Mouse (Mus musculus): Measurements from ENCODE around the gene Cyp2w1.

DNA sequence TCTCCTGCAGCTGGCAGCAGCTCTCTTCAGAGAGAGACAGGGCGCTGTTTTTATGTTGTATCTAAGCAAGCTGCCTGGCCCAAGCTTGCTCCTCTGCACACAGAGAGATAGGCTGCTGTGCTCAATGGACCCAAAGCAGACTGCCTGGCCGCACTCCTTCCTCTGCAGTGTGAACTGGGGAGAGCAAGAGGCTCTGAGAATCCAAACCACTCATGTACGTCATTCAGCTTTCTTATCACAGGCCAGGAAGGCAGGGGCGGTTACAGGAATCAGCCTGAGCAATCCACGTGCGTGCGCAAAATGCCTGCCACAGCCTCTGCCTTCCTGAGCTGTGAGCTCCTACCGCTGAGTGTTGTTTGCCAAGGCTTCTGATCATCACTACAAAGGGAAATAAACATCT lies 30.3 kb downstream of the Cyp2w1 start:
- TF ChIP-seq CTCF (IDR thresholded peaks at IDR 0.05; ENCODE audit: low read depth, low read length) (no peak), GATA1 (IDR thresholded peaks at IDR 0.05; ENCODE audit: borderline replicate concordance, low read length) (no peak), TAL1 (conservative IDR thresholded peaks at IDR 0.05; ENCODE audit: low read depth, low read length) (no peak; the same call in none of the 2 replicates), GATA2 (IDR thresholded peaks at IDR 0.05; ENCODE audit: borderline replicate concordance, low read depth, low read length) (no peak), POLR2AphosphoS5 (IDR thresholded peaks at IDR 0.05; ENCODE audit: insufficient replicate concordance, low read depth, low read length) (no peak)
